Mouse (Mus musculus) cerebellum, postnatal 25 days (tissue): ENCODE measurements around the gene Zzef1.
A peak's percentile ranks its signal among the peaks of the same experiment; 100 is the strongest.

Experiments
- DNase-seq, 2 experiments: peaks; one replicate each; pipeline ENCODE4 v3.0.0; 2021; ENCODE audit warnings: mixed read lengths in 2 of 2

Zzef1 gene

DNA sequence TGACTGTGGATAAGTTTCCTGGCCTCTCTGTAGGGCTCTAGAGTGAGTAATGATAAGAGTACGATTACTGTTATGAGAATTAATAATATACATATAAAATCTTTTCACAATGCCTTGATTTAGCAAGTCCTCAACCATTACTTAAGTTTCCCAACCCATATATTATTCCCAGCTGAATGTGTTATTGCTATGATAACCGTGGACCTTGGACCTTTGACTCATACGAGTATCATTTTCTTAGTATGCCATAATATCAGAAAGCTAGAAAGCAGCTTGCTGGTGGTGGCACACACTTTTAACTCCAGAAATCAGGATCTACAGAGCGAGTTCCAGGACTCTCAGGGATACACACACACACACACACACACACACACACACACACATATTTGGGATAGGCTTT lies 12.0 kb downstream of the Zzef1 start:
- DNase-seq = no peak

DNA sequence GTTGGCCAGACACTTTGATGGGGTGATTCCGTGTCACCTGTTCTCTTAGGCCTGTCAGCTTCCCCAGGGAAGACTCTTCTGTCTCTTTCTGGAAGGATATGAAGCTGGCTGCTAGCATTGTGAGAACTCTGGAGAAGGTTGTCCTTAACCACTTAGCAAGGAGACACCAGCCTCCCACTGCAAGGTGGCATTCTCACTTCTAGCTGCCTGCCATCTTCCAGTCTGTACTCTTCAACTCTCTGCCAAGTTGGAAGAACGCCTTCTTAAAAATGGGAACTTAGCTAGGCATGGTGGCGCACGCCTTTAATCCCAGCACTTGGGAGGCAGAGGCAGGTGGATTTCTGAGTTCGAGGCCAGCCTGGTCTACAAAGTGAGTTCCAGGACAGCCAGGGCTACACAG lies 17.7 kb downstream of the Zzef1 start:
- DNase-seq = no peak

DNA sequence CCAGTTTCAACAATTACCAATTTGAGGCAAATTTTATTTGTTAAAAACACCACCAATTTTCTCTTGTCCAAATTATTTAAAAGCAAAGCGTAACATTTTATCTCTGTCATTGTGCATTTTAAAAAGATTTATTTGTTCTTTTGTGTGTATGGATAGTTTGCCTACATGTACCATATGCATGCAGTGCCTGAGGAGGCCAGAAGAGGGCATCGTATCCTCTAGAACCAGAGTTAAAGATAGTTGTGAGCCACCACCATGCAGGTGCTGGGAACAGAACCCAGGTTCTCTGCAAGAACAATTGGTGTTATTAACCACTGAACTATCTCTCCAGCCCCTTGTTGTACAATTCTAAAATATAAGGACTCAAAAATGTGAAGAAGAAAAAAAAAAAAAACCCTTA lies 18.2 kb downstream of the Zzef1 start:
- peak in 1 of 2 experiments; percentile 18 for DNase-seq

DNA sequence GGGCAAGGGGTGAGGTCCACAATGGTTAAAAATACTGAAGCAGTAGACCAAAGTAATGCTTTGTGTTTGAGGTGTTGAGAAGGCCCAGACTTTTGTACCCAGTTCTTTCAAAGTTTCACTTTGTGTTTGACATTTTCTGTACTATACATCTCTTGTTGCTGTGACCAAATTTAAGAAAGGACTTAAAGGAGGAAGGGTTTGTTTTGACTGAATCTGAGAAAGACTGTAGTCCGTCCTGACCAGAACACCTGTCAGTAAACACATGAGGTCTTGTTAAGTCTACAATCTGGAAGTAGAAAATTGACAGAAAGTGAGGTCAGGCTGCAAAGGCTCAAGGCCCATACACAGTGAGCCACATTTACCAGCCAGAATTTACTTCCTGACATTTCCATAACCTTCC lies 20.8 kb downstream of the Zzef1 start:
- DNase-seq = no peak

DNA sequence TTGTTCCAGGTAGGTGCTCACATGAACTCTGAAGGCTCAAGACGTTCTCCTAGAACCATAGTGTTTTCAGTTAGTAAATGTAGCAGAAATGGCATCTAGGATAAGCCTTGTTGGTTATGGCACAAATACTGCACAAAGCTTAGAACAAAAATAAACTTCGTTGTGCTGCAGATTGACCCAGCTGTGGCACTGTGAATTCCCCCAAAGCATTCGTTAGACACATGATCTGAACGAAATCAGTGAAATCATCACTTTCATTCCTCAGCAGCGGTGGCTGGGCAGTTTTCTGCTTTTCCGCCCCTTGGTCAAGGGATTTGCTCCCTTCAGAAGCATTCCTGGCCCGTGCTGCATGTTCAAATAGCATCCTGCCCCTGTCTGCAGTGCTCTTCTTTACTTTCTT lies 22.0 kb downstream of the Zzef1 start:
- no peak for DNase-seq

DNA sequence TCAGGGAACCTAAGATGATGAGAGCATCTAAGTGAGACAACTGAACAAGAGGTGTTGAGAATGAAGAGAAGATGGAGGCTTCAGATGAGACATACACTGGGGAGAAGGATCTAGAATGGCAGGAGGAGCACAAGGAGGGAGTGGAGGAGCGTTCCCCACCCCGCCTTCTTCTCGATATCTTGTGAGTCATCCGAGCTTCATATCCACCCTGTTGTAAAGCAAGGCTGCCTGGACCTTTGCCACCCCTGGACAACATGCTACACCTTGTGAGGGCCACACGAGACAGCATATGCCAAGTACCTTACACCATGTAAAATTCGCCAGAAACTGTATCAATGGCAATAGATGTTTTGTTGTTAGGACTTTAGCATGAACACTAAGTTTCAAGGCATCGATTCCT lies 25.0 kb downstream of the Zzef1 start:
- DNase-seq = peak in 1 of 2 experiments; percentile 15

DNA sequence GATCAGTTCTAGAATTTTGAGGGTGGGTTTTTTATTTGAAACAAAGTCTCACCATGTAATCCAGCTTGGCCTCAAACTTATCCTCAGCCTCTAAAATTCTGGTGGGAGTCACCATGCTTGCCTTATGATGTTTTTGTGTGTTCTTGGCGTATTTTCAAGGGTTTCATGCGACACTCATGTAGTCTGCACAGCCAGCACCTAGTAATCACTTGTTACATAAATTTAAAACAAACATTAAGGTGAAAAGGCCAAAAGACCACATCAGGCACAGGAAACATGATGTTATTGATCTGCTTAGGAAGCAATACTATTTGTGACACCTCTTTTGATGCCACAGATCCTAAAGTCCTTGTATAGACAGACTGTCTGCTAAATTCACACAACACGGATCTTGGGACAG lies 33.8 kb downstream of the Zzef1 start:
- DNase-seq = no peak

DNA sequence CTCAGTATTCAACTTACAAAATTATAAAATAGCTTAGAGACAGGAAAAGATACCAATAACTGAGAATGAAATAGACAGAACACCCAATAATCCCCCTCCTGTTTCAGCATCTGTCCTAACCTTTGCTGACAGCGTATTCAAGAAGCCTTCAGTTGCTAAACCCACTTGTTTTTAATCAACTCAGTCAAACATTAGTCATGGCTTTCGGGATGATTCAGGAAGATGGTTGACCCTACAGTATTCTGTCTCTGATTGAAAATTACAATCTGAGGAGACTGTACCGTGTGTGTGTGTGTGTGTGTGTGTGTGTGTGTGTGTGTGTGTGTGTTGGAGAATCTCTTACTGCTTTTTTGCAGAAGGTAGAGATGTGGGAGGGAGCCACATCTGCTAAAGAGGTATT lies 46.7 kb downstream of the Zzef1 start:
- DNase-seq = no peak

DNA sequence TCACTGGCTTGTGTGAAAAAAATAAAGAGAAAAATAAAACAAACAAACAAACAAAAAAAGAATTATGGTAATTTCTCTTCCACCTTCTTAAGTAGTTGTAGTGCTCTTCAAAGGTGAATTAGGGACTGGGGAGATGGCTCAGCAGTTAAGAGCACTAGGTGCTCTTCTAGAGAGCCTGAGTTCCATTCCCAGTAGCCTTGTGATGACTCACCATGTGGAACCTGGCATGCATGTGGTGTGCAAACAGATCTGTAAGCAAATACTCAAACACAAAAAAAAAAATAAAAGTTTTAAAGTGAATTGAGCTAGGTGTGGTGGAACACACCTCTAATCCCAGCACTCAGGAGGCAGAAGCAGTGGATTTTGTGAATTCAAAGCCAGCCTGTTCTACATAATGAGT lies 47.5 kb downstream of the Zzef1 start:
- DNase-seq = no peak

DNA sequence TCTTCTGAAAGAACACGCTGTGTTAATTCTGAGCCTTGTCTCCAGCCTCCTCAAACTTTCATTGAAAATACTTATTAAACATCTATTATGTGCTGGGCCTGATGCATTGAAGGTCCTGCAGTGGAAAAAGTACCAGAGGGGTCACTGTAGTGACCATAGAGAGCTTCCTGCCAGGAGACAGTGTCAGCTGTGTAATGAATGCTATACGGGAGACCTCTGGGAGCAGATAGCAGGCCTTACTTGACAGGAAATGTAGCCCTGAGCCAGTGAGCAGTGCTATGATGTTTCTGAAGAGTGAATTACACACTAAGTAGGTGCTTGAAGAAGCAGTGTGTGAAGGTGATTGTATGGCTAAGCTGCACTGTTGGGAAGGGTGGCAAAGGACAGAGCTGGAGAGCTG lies 49.5 kb downstream of the Zzef1 start:
- DNase-seq = no peak

DNA sequence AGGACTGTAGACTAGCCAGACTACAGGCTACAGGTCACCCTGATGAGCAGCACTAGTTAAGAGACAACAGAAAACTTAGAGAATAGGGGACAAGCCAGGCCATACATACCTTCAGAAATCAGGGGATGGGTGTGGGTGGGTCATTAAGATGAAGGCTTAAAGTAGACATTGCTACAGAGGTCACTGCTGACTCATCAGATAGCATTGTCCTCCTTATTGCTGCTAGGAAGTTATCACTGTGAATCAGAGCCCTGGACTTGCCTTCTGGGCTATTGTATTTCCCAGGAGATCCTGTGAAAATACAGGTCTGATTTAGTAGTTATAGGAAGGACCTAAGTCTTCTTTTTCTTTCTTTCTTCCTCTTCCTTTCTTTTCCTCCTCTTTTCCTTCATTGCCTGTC lies 50.7 kb downstream of the Zzef1 start:
- no peak for DNase-seq

DNA sequence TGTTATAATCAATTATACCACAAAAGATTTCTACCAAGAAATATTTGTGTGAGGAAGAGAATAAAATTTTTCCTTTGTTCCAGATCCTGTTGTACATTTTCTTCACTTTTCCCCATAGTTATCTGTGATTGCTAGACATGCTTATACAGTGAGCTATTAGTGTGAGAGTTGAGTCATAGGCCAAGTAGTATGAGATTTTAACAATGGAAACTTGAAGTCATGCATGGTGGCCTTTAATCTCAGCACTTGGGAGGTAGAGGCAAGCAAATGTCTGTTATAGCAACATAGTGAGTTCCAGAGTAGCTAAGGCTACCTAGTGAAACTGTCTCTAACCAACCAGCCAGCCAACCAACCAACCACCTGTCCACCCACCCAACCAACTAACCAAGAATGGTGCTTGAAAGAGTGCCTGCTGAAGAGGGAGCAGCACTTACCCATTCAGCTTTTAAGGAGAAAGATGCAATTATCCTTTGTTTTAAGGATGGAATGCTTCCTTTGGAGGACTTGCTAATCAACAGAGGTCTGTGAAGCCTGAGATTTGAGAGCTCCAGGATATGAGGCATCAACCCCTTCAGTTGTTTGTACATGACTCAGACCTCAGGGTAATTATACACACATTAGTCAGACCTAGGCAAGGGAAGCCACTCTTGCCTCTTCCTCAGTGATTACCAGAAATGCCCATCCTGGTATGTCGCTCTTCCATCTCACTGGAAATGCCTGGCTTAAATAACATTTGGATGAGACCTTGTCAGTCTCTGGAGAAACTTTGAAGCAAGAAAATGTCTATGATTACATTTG lies 52.0 kb downstream of the Zzef1 start:
- DNase-seq = no peak

DNA sequence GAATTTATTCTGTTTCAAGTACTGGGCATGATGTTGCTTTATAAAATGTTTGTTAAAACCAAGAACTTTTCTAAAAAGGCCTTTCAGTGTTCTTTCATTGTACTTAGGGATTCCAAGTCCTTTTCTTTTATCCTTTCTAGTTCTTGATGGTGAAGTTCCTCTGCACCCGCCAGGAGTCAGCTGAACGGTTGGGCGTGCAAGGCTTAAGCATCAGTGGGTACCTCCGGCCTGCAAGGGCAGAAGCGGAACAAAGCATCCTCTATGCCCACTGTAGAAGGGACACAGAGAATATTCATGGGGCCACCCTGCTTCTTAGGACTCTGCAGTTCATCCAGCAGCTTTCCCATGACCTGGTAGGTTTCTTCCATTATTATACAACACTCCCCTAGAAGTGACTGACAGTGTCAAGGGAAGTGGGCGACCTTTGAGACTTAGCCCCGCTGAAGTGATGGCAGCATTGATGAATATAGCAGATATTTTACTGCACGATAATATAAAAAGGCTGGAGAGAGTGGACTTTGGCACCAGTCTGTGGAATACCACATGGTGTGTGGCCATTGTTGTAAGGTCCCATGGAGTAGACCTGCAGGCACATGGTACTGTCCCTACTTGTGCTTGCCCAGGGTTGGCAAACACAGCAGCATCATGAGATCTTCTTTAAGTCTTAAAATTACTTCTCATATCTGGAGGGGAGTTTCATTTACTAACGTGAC lies 54.5 kb downstream of the Zzef1 start:
- DNase-seq = no peak

DNA sequence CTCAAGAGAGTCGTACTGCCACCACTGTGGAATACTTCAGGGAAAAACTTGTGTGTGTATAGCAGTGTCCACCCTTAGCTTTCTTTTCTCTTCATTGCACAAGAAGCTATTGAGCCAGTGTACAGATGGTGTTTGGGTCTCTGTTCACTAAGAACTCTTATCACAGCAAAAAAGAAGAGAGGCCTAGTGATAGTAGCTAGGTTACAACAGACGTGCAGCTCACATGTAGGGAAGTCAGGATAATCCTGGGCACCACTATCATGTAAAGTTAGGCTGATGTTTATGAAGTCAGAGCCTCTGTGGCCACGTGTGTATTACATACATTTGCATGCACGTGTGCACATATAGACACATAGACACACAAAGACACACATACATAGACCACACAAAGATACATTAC lies 55.2 kb downstream of the Zzef1 start:
- DNase-seq = no peak

DNA sequence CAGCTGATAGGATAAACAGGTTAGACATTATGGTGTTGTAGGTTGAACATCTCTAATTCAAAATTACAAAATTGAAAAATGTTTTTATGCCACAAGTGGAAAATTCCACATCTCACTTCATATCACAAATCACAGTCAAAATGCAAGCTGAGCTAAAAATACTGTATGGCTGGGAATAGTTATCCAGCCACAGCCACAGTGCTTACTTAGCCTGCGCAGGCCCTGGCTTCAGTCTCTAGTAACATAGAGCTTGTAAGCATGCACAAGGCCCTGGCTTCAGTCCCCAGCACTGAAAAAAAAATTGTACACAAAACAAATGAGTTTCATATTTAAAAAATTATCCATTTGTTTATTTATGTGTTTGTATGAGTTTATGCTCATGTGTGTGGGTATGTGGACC lies 56.1 kb downstream of the Zzef1 start:
- DNase-seq = no peak

DNA sequence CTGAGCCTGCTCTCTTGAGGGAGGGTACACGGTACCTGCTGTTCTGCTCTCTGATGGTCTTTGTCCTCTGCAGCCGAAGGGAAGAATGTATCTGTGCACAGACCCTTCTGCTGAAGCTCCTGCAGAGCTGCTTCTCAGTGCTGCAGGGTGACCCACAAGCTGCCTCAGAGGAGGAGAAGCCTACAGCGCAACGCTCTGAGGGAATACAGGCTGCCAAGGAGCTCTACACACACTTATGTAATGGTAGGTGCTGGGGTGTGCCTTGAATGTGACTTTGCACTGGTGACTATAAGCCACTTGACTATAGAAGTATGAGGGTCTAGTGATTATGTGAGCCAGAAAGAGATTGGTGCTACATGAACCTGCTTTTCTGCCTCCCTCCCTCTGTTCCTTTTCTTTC lies 57.1 kb downstream of the Zzef1 start:
- no peak for DNase-seq

DNA sequence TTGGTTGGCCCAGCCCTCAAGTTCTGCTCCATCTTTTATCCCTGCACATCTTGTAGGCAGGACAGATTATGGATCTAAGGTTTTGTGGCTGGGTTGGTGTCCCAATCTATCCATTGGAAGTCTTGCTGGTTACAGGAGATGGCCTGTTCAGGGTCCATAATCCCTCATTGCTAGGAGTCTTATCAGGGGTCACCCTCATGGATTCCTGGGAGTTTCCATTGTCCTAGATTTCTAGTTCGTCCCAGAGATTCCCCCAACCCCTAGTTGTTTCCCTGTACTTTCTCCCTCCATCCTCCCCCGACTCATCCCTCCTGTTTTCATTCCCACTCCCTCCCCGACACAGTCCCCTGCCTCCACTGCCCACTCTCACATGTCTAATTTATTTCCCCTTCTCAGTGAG lies 58.2 kb downstream of the Zzef1 start:
- no peak for DNase-seq

DNA sequence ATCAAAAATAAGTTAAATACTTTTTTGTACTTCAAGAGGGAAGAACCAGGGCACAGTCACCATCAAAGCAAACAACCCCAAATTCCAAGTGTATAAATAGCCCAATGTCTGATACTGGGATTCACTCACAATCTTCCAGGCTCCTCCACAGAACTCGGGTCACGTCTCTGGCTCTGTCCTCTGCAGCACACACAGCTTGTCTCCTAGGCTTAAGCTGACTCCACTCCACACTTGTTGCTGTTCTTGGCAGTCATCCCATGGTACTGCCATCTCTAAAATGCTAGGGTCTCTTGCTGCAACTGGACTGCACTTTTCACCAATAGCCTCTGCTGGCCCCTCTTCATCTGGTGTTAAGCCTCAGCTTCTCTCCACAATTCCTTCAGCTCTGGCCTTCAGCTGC lies 60.7 kb downstream of the Zzef1 start:
- peak in 1 of 2 experiments; percentile 11 for DNase-seq

DNA sequence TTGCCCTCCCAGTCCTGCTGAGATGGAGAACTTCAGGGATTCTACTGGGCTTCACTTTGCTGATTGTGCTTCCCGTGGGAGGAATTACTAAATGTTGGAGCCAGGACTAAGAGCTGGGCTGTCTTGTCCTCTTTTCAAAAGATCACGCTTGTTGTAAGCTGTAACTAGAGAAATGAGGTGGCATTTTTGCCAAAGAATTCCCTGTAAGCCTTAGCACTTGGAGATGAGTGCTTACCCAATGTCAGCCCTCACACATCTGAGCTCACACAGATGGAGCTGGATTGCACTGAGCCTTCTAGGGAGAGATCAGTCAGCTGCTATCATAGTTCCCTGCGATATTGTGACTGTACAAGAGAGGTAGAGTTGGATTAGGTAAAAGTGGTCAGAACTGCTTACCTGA lies 65.2 kb downstream of the Zzef1 start:
- no peak for DNase-seq

DNA sequence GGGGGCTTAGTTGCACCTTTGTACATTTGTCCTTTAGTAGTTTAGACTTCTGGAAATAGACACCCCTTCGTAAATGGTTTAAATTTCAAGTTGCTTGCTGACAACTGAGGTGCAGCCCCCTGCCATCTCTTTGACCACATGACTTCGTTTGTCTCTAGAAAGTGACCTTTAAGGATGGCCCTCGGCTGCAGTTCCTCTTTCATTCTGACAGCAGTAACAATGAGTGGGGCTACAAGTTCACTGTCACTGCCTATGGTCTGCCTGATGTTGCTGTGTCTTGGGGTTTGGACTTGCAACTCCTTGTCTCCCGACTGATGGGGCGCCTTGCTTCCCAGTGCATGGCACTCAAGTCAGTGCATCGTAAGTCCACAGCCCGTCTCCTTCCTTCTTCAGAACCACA lies 70.4 kb downstream of the Zzef1 start:
- DNase-seq = no peak

DNA sequence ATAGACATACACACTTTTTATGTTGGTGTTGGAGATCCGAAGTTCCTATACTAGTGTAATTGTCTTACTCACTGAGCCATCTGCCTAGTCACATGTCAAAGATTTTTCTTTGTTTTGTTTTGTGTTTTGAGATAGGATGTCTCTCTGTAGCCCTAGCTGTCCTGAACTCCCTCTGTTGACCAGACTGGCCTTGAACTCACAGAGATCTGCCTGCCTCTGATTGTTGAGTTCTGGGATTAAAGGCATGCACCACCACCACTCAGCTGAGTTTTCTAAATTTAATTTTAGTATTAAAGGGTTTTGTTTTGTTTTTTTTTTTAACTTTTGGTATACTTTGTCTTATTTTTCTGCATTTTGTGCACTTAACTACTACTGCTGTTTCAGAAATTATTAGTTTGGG lies 76.0 kb downstream of the Zzef1 start:
- no peak for DNase-seq

DNA sequence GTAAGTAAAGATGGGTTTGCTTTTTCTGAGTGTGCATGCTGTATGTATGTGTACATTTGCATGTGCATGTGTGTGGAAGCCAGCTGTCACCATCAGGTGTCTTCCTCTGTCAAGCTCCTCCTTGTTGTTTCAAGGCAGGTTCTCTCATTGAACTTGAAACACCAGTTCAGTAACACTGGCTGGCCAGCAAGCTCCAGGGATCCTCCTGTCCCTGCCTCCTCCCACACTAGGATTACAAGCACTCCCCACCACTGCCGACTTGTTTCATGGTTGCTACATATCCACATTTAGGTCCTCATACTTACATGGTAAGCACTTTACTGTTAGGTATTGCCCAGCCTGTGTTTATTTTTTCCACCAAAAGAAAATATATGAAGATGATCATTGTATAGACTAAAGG lies 96.6 kb downstream of the Zzef1 start:
- DNase-seq = no peak

DNA sequence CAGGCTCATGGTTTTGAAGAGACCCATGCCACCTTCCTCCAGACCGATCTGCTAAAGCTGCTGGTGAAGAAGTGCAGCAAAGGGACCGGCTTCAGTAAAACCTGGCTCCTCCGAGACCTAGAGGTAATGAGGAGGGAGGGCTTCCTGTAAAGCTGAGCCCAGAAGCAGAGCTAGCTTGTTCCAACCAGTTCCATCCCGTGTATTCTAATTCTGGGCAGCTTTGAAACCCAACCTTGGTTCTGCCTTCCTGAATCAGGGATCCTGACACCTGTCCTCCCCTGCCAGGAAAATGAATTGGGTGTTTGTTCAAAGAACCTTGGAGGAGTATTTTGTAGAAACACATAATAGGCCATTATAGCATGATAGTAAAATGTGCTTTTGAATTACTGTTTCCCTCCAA lies 112.4 kb downstream of the Zzef1 start:
- DNase-seq = no peak

DNA sequence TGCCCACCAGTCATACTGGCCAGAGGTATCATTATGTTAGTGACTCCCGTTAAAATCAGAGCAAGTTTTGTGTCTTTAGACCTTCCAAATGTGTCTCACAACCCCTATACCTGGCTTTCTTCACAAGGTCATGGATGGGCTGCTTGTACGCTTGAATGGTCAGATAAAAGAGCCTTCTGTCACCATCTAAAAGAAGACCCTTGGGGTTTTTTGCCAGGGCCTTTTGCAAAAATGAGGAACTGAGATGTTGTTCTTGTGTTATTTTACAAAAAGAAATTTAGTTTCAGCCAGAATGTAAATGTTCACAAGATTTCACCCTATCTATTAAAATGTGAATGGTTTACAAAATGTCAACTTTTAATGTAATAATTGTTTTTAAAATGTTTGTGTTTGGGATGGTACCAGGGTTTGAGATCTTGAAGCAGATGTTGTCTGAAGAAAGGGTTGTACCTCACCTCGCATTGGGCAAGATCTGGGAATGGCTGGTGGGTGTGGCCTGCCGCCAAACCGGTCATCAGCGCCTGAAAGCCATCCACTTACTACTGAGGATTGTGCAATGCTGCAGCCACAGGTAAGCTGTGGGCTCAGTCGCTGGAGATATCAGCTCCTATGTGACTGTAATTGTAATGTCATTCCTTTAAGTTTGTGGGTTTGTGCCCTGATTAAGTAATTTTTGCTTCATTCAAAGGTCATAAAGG lies 121.4 kb downstream of the Zzef1 start:
- DNase-seq = no peak
